Mouse (Mus musculus) lung, embryonic 16.5 days (tissue): Measurements from ENCODE around the gene Flii. TPM values are rescaled to one million over a fixed set of nuclear protein-coding genes. Genes with fewer than 3 reads are reported as not detected.

Experiments
- ATAC-seq: fragments of 200-750 bp; cut with Nextera tagmentation; 2 replicates; pipeline ENCODE4 v1.8.0; 2017; ENCODE audit warnings: low read depth, mild to moderate bottlenecking, moderate library complexity
- H3K27ac ChIP-seq: fragments of 300-500 bp; sonication (generic); 2 replicates; pipeline ENCODE4 v1.5.1; 2014; ENCODE audit warnings: mild to moderate bottlenecking, control low read depth, low read length
- H3K27me3 ChIP-seq: fragments of 300-500 bp; sonication (generic); 2 replicates; pipeline ENCODE4 v1.6.1; 2014; ENCODE audit warnings: low read depth, low read length, mixed read lengths; ENCODE audit not compliant: control insufficient read depth, insufficient read depth
- H3K36me3 ChIP-seq: fragments of 300-500 bp; sonication (generic); 2 replicates; pipeline ENCODE4 v1.6.1; 2014; ENCODE audit warnings: low read length; ENCODE audit not compliant: control insufficient read depth, insufficient read depth
- H3K4me1 ChIP-seq: fragments of 300-500 bp; sonication (generic); replicated peaks from 2 replicates; pipeline ENCODE4 v1.6.1; 2014; ENCODE audit warnings: low read length, mixed read lengths; ENCODE audit not compliant: control insufficient read depth, insufficient read depth
- H3K4me2 ChIP-seq: fragments of 300-500 bp; sonication (generic); 2 replicates; pipeline ENCODE4 v1.6.1; 2014; ENCODE audit warnings: low read depth, low read length, control low read depth
- H3K4me3 ChIP-seq: fragments of 300-500 bp; sonication (generic); 2 replicates; pipeline ENCODE4 v1.5.1; 2014; ENCODE audit warnings: mild to moderate bottlenecking, low read length, control low read depth
- H3K9ac ChIP-seq: fragments of 300-500 bp; sonication (generic); 2 replicates; pipeline ENCODE4 v1.6.1; 2014; ENCODE audit warnings: low read length, control low read depth
- H3K9me3 ChIP-seq: fragments of 300-500 bp; sonication (generic); 2 replicates; pipeline ENCODE4 v1.6.1; 2016; ENCODE audit warnings: low read length; ENCODE audit not compliant: control insufficient read depth
- WGBS: fragments of 180-500 bp; shearing (Covaris S2); extraction: QIAGEN DNeasy Blood & Tissue Kit; methylation state at CpG from one replicate; pipeline ENCODE4 v1.1.7; 2014; 5-methylcytosine and 5-hydroxymethylcytosine counted together
- polyA plus RNA-seq: library from polyadenylated mRNA; unstranded; fragments of >200 nt; fragmentation: Nextera tagmentation; extraction: Ambion mirVana; gene quantifications from 2 replicates; pipeline ENCODE4 v1.2.1, GENCODE M21; 2015

Flii gene
- polyA plus RNA-seq: 90.8 and 98.7 TPM in 2 replicates

- WGBS: under 1% methylated on average over 57 of the region's 71 CpGs
Measured at GRCm38 (mm10) chr11:60726601-60727391, at the start of gene Flii. Gene Flii, minus strand, starts transcription at chr11:60727263.

GRCm38 (mm10) chr11:60776107-60776828 lies 49.2 kb upstream of the Flii start:
- Histone ChIP-seq H3K36me3 (no peaks in the 10 kb centered on the region), H3K9ac (peak overlapping the region; percentile 85), H3K9me3 (no peaks in the 10 kb centered on the region), H3K4me1 (peaks cover 53% of the 10 kb centered on the region), H3K4me3 (peak overlapping the region; percentile 82), H3K27me3 (no peaks in the 10 kb centered on the region), H3K27ac (peak overlapping the region; percentile 89), H3K4me2 (peak overlapping the region; percentile 75)
- ATAC-seq: no peak
- 2% methylated on average over 17 of the region's 17 CpGs for WGBS

More at GRCm38 (mm10) chr11:60726601-60727391, at the start of gene Flii:
- peak within 1 kb of the TSS; percentile 90 for H3K4me3 ChIP-seq
- peak; percentile 85 for ATAC-seq
- peaks cover 22% of the 10 kb centered on the region for H3K36me3 ChIP-seq
- no peaks in the 10 kb centered on the region for H3K9me3 ChIP-seq
- H3K4me1 ChIP-seq: peaks cover 26% of the 10 kb centered on the region
- peak within 1 kb of the TSS; percentile 81 for H3K4me2 ChIP-seq
- H3K9ac ChIP-seq: peak within 1 kb of the TSS; percentile 90
- peak within 1 kb of the TSS; percentile 78 for H3K27ac ChIP-seq
- H3K27me3 ChIP-seq: no peaks in the 10 kb centered on the region

- H3K9me3 ChIP-seq: no peaks in the 10 kb centered on the region
- peaks cover 47% of the 10 kb centered on the region for H3K4me1 ChIP-seq
- H3K27ac ChIP-seq: no peak overlapping the region
- no peak for ATAC-seq
- peak overlapping the region; percentile 40; the same call in 1 of the 2 replicates for H3K9ac ChIP-seq
- H3K27me3 ChIP-seq: no peaks in the 10 kb centered on the region
- no peaks in the 10 kb centered on the region for H3K36me3 ChIP-seq
- H3K4me2 ChIP-seq: peak overlapping the region; percentile 75
- H3K4me3 ChIP-seq: peak overlapping the region; percentile 82
- WGBS: 33% methylated on average over 6 of the region's 6 CpGs
Measured at GRCm38 (mm10) chr11:60775578-60775977, 48.5 kb upstream of the Flii start.

DNA sequence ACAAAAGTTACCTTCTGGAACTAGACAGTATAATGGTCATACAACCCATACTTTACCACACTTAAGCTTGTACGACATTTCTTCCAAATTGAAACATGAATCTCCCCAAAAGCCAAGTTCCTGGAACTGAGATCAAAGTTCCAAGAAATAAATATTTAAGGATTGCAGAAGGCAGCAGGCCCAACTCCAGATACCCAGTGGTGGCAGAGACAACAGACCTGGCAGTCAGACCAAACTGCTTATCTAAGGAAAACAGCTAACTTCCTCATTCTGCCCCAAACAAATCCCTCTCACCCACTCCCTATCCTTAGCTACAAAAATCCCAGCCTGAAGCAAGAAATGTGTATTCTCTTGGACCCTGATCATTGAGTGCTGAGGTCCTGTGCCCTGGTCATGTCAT lies 47.8 kb upstream of the Flii start:
- H3K4me3 ChIP-seq: no peak overlapping the region; the same call in none of the 2 replicates
- H3K36me3 ChIP-seq: no peaks in the 10 kb centered on the region
- no peaks in the 10 kb centered on the region for H3K27me3 ChIP-seq
- 17% methylated on average over 1 of the region's 1 CpGs for WGBS
- peak overlapping the region; percentile 12; the same call in 1 of the 2 replicates for H3K27ac ChIP-seq
- H3K9me3 ChIP-seq: no peaks in the 10 kb centered on the region
- H3K4me1 ChIP-seq: peaks cover 39% of the 10 kb centered on the region
- H3K4me2 ChIP-seq: peak overlapping the region; percentile 75
- ATAC-seq: no peak
- 0 out of 2 replicates have a peak overlapping the region, but pooled peaks have one; percentile 40 for H3K9ac ChIP-seq

DNA sequence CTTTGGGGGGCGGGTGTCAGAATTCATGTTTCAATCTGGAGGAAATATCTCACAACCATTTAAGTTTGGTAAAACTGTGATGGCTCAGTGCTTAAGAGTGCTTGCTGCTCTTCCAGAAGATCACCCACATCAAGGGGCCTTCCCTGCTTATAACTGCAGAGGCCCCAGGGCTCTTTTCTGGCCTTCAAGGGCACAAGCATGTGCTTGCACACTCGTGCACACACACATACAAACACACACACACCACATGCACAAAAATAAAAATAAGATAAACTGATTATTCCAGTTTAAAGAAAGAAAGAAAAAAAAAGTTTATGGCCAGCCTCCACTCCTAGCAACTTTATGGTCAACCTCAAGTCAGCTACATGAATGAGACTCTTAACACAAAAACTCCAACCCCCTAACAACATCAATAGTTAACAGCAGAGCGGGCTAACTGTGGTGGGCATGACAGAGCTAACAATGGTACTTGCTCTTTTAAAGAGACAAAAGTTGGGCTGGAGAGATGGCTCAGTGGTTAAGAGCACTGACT lies 47.2 kb upstream of the Flii start:
- Histone ChIP-seq H3K4me1 (peaks cover 33% of the 10 kb centered on the region), H3K9me3 (no peaks in the 10 kb centered on the region), H3K27me3 (no peaks in the 10 kb centered on the region), H3K9ac (no peak overlapping the region), H3K36me3 (no peaks in the 10 kb centered on the region), H3K27ac (no peak overlapping the region), H3K4me3 (no peak overlapping the region), H3K4me2 (no peak overlapping the region)
- WGBS: 84% methylated on average over 3 of the region's 3 CpGs
- ATAC-seq: no peak

DNA sequence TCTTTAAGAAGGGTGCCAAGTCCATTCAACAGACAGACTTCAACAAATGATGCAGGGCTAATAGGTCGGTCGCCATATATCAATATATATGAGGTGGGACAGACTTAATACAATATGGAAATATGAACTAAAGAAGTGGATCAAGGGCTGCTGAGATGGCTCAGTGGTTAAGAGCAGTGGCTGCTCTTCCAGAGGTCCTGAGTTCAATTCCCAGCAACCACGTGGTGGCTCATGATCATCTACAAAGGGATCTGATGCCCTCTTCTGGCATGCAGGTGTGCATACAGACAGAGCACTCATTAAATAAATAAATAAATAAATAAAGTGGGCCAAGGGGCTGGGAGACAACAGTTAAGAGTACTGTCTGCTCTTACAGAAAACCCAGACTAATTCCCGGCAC lies 45.1 kb upstream of the Flii start:
- Histone ChIP-seq H3K27me3 (no peaks in the 10 kb centered on the region), H3K4me3 (no peak overlapping the region), H3K36me3 (no peaks in the 10 kb centered on the region), H3K9ac (no peak overlapping the region), H3K9me3 (no peaks in the 10 kb centered on the region), H3K27ac (no peak overlapping the region), H3K4me1 (peaks cover 20% of the 10 kb centered on the region), H3K4me2 (no peak overlapping the region)
- ATAC-seq: no peak
- WGBS: 78% methylated on average over 4 of the region's 4 CpGs

- Histone ChIP-seq H3K27ac (no peak overlapping the region), H3K4me2 (no peak overlapping the region), H3K27me3 (no peaks in the 10 kb centered on the region), H3K9ac (no peak overlapping the region), H3K36me3 (no peaks in the 10 kb centered on the region), H3K4me3 (no peak overlapping the region), H3K9me3 (no peaks in the 10 kb centered on the region), H3K4me1 (peaks cover 15% of the 10 kb centered on the region)
- 87% methylated on average over 3 of the region's 3 CpGs for WGBS
- no peak for ATAC-seq
Measured at GRCm38 (mm10) chr11:60770776-60771175, 43.7 kb upstream of the Flii start.

- no peak for ATAC-seq
- Histone ChIP-seq H3K4me3 (no peak overlapping the region), H3K4me1 (peaks cover 3% of the 10 kb centered on the region; the same call in 1 of the 2 replicates), H3K27me3 (no peaks in the 10 kb centered on the region), H3K36me3 (no peaks in the 10 kb centered on the region), H3K9ac (no peak overlapping the region), H3K4me2 (no peak overlapping the region), H3K9me3 (no peaks in the 10 kb centered on the region), H3K27ac (no peak overlapping the region)
- WGBS: 71% methylated on average over 2 of the region's 2 CpGs
Measured at GRCm38 (mm10) chr11:60769322-60769721, 42.3 kb upstream of the Flii start.

DNA sequence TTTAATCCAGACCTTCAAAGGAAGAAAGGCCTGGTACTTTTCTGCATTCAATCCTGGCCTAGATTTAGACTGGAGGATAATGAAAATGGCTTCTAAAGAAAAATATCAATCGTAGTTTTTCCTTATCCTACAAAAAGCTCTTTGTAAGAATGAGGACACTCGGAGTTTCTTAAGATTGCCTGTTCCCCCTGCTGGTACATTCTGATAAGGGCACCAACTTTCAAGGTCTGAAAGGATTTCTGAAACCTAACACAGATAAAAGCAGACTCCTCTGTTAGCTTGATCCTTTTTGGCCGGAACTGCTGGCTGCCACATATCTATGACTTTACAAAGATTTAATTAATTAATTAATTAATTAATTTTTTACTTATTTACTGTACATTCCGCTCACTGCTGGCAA lies 39.9 kb upstream of the Flii start:
- Histone ChIP-seq H3K27ac (no peak overlapping the region), H3K36me3 (peaks cover under 1% of the 10 kb centered on the region; the same call in 1 of the 2 replicates), H3K9me3 (no peaks in the 10 kb centered on the region), H3K4me3 (no peak overlapping the region), H3K9ac (no peak overlapping the region), H3K4me2 (no peak overlapping the region), H3K27me3 (no peaks in the 10 kb centered on the region), H3K4me1 (no peaks in the 10 kb centered on the region)
- no peak for ATAC-seq
- 79% methylated on average over 4 of the region's 4 CpGs for WGBS
